Mouse (Mus musculus): ENCODE data around the gene Gorasp2.

GRCm38 (mm10) chr2:70619232-70619835 is 42.0 kb upstream of the Gorasp2 start:
- TF ChIP-seq TCF12 (IDR thresholded peaks at IDR 0.05; ENCODE audit: insufficient read depth, poor library complexity, severe bottlenecking) (no peak), MAX (IDR thresholded peaks at IDR 0.05; ENCODE audit: low read depth) (no peak), POLR2A (IDR thresholded peaks at IDR 0.05; ENCODE audit: insufficient read length, low read depth) (no peak), MYOG (IDR thresholded peaks at IDR 0.05; ENCODE audit: control insufficient read depth in 1 of 3, insufficient read depth in 1 of 3, insufficient read length in 2 of 3, low read depth in 2 of 3) (no peak), POLR2AphosphoS2 (IDR thresholded peaks at IDR 0.05; ENCODE audit: insufficient read length, low read depth) (no peak), CEBPB (IDR thresholded peaks at IDR 0.05; ENCODE audit: insufficient read depth, poor library complexity, severe bottlenecking) (no peak)

Data from myocyte (in vitro differentiated cells).